ENCODE assay signal across 19 mouse cellular contexts in the genomic region with DNA sequence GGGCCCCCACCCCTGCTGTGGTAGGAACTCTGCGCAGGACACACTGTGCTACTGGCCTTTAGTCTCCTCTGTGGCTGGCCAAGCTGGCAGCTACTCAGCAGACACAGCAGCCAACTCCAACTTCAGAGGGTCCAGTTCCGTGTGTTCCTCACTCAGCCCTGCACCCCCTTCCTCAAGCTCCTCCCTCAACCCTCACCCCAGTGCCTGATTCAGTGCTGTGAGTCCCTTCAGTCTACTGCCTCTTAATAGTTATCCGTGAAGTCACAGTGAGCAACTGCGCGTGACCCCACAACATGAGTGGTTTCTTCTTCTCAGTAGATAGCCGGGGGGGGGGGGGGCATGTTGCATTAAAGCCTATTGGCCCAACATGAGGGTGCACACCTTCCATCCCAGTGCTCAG. TPM values are rescaled to one million over a fixed set of nuclear protein-coding genes. Genes with fewer than 3 reads are reported as not detected.
"Had no signal": no experiment of that assay in that cellular context is flagged by ENCODE, and none has a peak within 500 bp of the region (broad histone marks: within the 10 kb centered on the region; RNA-seq: fewer than 3 reads in every experiment).

No protein-coding gene starts in this region.

- H3K4me3 ChIP-seq: intestine, embryonic 15.5 days; kidney, embryonic 15.5 days; left cerebral cortex, adult 2 months; limb, embryonic 15.5 days; liver, embryonic 15.5 days; midbrain, embryonic 10.5 days; neural tube, embryonic 13.5 days had no signal

- H3K9me3 ChIP-seq: intestine, embryonic 15.5 days; kidney, embryonic 15.5 days; limb, embryonic 15.5 days; liver, embryonic 15.5 days; midbrain, embryonic 10.5 days; neural tube, embryonic 13.5 days had no signal

- H3K27ac ChIP-seq: intestine, embryonic 15.5 days; kidney, embryonic 15.5 days; left cerebral cortex, adult 2 months; limb, embryonic 15.5 days; liver, embryonic 15.5 days; midbrain, embryonic 10.5 days; neural tube, embryonic 13.5 days had no signal

- DNase-seq: kidney, adult 18-20 months; kidney, postnatal 14 days; lung, embryonic 14.5 days; lung, postnatal 10 days; retina, postnatal 1 day; right cerebral cortex, postnatal 25 days; thymus, adult 2 months; thymus, postnatal 25 days had no signal

- H3K4me1 ChIP-seq: intestine, embryonic 15.5 days; kidney, embryonic 15.5 days; limb, embryonic 15.5 days; liver, embryonic 15.5 days; midbrain, embryonic 10.5 days; neural tube, embryonic 13.5 days had no signal

- H3K4me2 ChIP-seq: intestine, embryonic 15.5 days; kidney, embryonic 15.5 days; limb, embryonic 15.5 days; liver, embryonic 15.5 days; lung, embryonic 14.5 days; neural tube, embryonic 13.5 days had no signal

- ATAC-seq: intestine, embryonic 15.5 days; midbrain, embryonic 16.5 days had no signal

- H3K27me3 ChIP-seq: intestine, embryonic 15.5 days; neural tube, embryonic 13.5 days had no signal

- H3K36me3 ChIP-seq: intestine, embryonic 15.5 days; kidney, embryonic 15.5 days; limb, embryonic 15.5 days; liver, embryonic 15.5 days; midbrain, embryonic 10.5 days; neural tube, embryonic 13.5 days had no signal

- H3K9ac ChIP-seq: intestine, embryonic 15.5 days; kidney, embryonic 15.5 days; limb, embryonic 15.5 days; liver, embryonic 15.5 days; lung, embryonic 14.5 days; neural tube, embryonic 13.5 days had no signal

RNA-seq across cellular contexts. Expression of a gene that starts 13.5 kb away (rescaled TPM):
- polyA plus RNA-seq: intestine, embryonic 15.5 days; kidney, embryonic 15.5 days; limb, embryonic 11.5 days; limb, embryonic 15.5 days; liver, embryonic 15.5 days; lung, embryonic 14.5 days; midbrain, embryonic 10.5 days; midbrain, embryonic 16.5 days; neural tube, embryonic 13.5 days; small intestine, adult 2 months; stomach, embryonic 16.5 days; thymus, adult 2 months had no signal

RNA-seq across cellular contexts. Expression of a gene that starts 40.2 kb away (rescaled TPM):
- polyA plus RNA-seq: kidney, embryonic 15.5 days; limb, embryonic 11.5 days; limb, embryonic 15.5 days; liver, embryonic 15.5 days; lung, embryonic 14.5 days had no signal
